ENCODE assay signal across 7 mouse cellular contexts in the genomic region with DNA sequence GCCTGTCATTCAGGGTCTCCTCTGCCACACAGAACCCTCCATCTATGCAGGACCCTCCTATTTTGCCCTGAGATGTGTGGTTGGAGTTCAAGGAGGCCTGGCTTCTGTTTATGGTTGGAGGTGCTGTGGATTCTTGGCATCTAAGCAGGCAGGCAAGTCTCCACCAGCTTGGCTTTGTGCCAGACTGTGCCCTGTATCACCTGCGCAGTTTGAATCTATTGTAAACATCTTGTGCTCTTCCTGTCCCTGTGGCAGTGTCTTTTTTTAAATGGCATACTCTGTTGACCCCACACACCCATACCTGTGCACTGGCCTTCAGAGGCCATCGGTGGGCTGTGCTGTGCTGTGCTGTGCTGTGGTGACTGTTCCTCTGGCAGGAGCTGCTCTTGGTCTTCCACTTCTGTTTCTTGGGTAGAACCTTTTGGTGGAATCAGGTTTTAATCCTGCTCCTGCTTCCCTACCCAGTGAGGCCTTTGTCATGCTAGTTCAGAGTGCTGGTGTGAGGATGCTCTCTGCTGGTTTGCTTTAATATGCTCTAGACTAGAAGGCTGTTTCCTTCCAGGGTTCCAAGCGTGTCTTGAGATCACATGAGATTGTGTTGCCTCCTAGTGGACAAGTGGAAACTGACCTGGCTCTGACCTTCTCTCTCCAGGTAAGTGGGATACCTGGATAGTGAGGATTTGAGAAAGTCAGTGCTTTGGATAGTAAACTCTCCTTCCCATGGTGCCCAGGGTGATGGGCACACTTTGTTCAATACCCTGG. TPM values are rescaled to one million over a fixed set of nuclear protein-coding genes. Genes with fewer than 3 reads are reported as not detected.
A peak's percentile ranks its signal among the peaks of the same experiment; 100 is the strongest.
DNase-seq lines count a peak whose midpoint lies in the region.

No protein-coding gene starts in this region.

- 84% methylated on average over 3 of the region's 3 CpGs for WGBS in forebrain, embryonic 10.5 days

- H3K9me3 ChIP-seq in forebrain, embryonic 10.5 days, result no peaks in the 10 kb centered on the region

- no peak overlapping the region for H3K27ac ChIP-seq in forebrain, embryonic 10.5 days

- peaks cover 5% of the 10 kb centered on the region; the same call in 1 of the 2 replicates for H3K4me1 ChIP-seq in forebrain, embryonic 10.5 days

- DNase-seq in left cerebral cortex, postnatal 14 days (ENCODE audit: low spot score in 2 of 2), result peak; percentile 37 to 43
- DNase-seq in left cerebral cortex, adult 8-10 months (ENCODE audit: low spot score in 2 of 2), result no peak
- DNase-seq in NIH3T3 (ENCODE audit: low read depth), result peak; percentile 73
- peak; percentile 76 to 80 for DNase-seq in cerebellum, adult 18-20 months
- peak; percentile 75 to 76 for DNase-seq in kidney, postnatal 36 days
- peak; percentile 45 for DNase-seq in thymus, postnatal 25 days
- DNase-seq in forebrain, embryonic 10.5 days (ENCODE audit: extremely low spot score, low spot score), result no peak

- H3K4me3 ChIP-seq in forebrain, embryonic 10.5 days, result no peak overlapping the region

- no peaks in the 10 kb centered on the region for H3K27me3 ChIP-seq in forebrain, embryonic 10.5 days (ENCODE audit: poor library complexity, severe bottlenecking)

- H3K36me3 ChIP-seq in forebrain, embryonic 10.5 days (replicated peaks), result peaks cover 64% of the 10 kb centered on the region

- intact Hi-C loops in left cerebral cortex, postnatal 14 days (cut with DNase I), result no loop called here

RNA-seq across cellular contexts. Expression of gene Tex22, which starts 29.2 kb away (rescaled TPM):
- under 1 TPM in 1 of 2 experiments, not detected in 1; 0.31 TPM for total RNA-seq in left cerebral cortex, postnatal 14 days (2021)
- total RNA-seq in left cerebral cortex, adult 8-10 months (2022), result 1 to 10 TPM in 2 of 4 experiments, under 1 TPM in 2; 0.30 to 1.5 (median 0.96) TPM
- not detected in 2 replicates for polyA plus RNA-seq in forebrain, embryonic 10.5 days (2016; fragmentation: Nextera tagmentation; extraction: Ambion mirVana)

RNA-seq across cellular contexts. Expression of gene Pacs2, which starts 30.8 kb away (rescaled TPM):
- total RNA-seq in left cerebral cortex, postnatal 14 days (2021), result 10 to 100 TPM; 86.6 to 97.6 TPM
- 100 to 1,000 TPM in 2 of 4 experiments, 10 to 100 TPM in 2; 90.4 to 105 (median 97.5) TPM for total RNA-seq in left cerebral cortex, adult 8-10 months (2022)
- 16.9 and 18.3 TPM in 2 replicates for polyA plus RNA-seq in forebrain, embryonic 10.5 days (2016; fragmentation: Nextera tagmentation; extraction: Ambion mirVana)

RNA-seq across cellular contexts. Expression of gene Brf1, which starts 44.6 kb away (rescaled TPM):
- total RNA-seq in left cerebral cortex, postnatal 14 days (2021), result 10 to 100 TPM; 49.0 to 51.1 TPM
- total RNA-seq in left cerebral cortex, adult 8-10 months (2022), result 10 to 100 TPM; 46.0 to 56.9 (median 48.2) TPM
- polyA plus RNA-seq in forebrain, embryonic 10.5 days (2016; fragmentation: Nextera tagmentation; extraction: Ambion mirVana), result 50.8 and 58.1 TPM in 2 replicates

RNA-seq across cellular contexts. Expression of gene Mta1, which starts 53.0 kb away (rescaled TPM):
- 10 to 100 TPM; 92.7 to 95.9 TPM for total RNA-seq in left cerebral cortex, postnatal 14 days (2021)
- total RNA-seq in left cerebral cortex, adult 8-10 months (2022), result 10 to 100 TPM; 70.5 to 74.5 (median 71.6) TPM
- polyA plus RNA-seq in forebrain, embryonic 10.5 days (2016; fragmentation: Nextera tagmentation; extraction: Ambion mirVana), result 21.2 and 22.7 TPM in 2 replicates

Comparison
In these comparisons a context has a peak if more than half of its experiments do, and no peak if none do; other contexts are left out.
1. DNase-seq: peak in left cerebral cortex, postnatal 14 days (2 of 2), NIH3T3 (single experiment), cerebellum, adult 18-20 months (2 of 2), kidney, postnatal 36 days (2 of 2) and thymus, postnatal 25 days (single experiment); none in left cerebral cortex, adult 8-10 months (0 of 2) and forebrain, embryonic 10.5 days (single experiment).